Mouse (Mus musculus) MEL (cell line): ENCODE results near the gene Tcf19. TPM values are rescaled to one million over a fixed set of nuclear protein-coding genes. Genes with fewer than 3 reads are reported as not detected.
"Not testable (repeated sequence)": the region's sequence is repeated elsewhere in the genome, so short reads cannot be mapped to it uniquely, and the experiment has no call there.

ENCODE experiments used
- DNase-seq: peaks from one replicate; pipeline ENCODE4 v3.0.0; 2011; ENCODE audit warnings: low read depth, low spot score
- H3K27ac ChIP-seq: 2 replicates; pipeline ENCODE4 v1.5.1; 2012; ENCODE audit warnings: low read depth, mild to moderate bottlenecking, control low read depth, low read length, moderate library complexity; ENCODE audit not compliant: control insufficient read depth
- H3K27me3 ChIP-seq, 2 experiments: fragments of 150-350 bp in 1 of 2; sonication (generic) in 1 of 2; 2 replicates each; pipeline ENCODE4 v1.6.1; 2012; ENCODE audit warnings: low read length in 2 of 2, mild to moderate bottlenecking in 2 of 2, improper control_type of control experiment in 1 of 2, moderate library complexity in 1 of 2; ENCODE audit not compliant: insufficient read depth in 2 of 2, control insufficient read depth in 1 of 2
- H3K36me3 ChIP-seq, 2 experiments: 2 replicates each; pipeline ENCODE4 v1.6.1; 2012 to 2014; ENCODE audit warnings: low read length in 2 of 2, improper control_type of control experiment in 1 of 2, inconsistent platforms in 1 of 2, mild to moderate bottlenecking in 1 of 2; ENCODE audit not compliant: insufficient read depth in 2 of 2, control insufficient read depth in 1 of 2
- H3K4me1 ChIP-seq, 2 experiments: fragments of 150-350 bp in 1 of 2; sonication (generic) in 1 of 2; 2 replicates each; pipeline ENCODE4 v1.6.1; 2012; ENCODE audit warnings: low read length in 2 of 2, improper control_type of control experiment in 1 of 2, mild to moderate bottlenecking in 1 of 2; ENCODE audit not compliant: insufficient read depth in 2 of 2, control insufficient read depth in 1 of 2
- H3K4me3 ChIP-seq, 2 experiments: fragments of 150-350 bp in 1 of 2; sonication (generic) in 1 of 2; 2 replicates each; pipeline ENCODE4 v1.5.1; 2012; ENCODE audit warnings: low read depth in 2 of 2, low read length in 2 of 2, mild to moderate bottlenecking in 2 of 2, moderate library complexity in 2 of 2, control low read depth in 1 of 2, improper control_type of control experiment in 1 of 2; ENCODE audit not compliant: control insufficient read depth in 1 of 2, insufficient read depth in 1 of 2
- H3K79me2 ChIP-seq: 2 replicates; pipeline ENCODE4 v1.6.1; 2012; ENCODE audit warnings: mild to moderate bottlenecking, low read length, moderate library complexity; ENCODE audit not compliant: control insufficient read depth, poor library complexity, insufficient read depth
- H3K9ac ChIP-seq: 2 replicates; pipeline ENCODE4 v1.6.1; 2012; ENCODE audit warnings: low read depth, mild to moderate bottlenecking, control low read depth, low read length, moderate library complexity; ENCODE audit not compliant: control insufficient read depth, poor library complexity, severe bottlenecking
- H3K9me3 ChIP-seq: fragments of 150-350 bp; sonication (generic); replicated peaks from 2 replicates; pipeline ENCODE4 v1.6.1; 2012; ENCODE audit warnings: mild to moderate bottlenecking, low read length, improper control_type of control experiment, moderate library complexity; ENCODE audit not compliant: insufficient read depth
- CTCF ChIP-seq, 3 experiments: IDR thresholded peaks in 2 of 3; conservative IDR thresholded peaks in 1 of 3; 2 replicates each; pipeline ENCODE4 v1.5.1; 2011 to 2012; ENCODE audit warnings: low read length in 3 of 3, low read depth in 2 of 3, mild to moderate bottlenecking in 2 of 3, improper control_type of control experiment in 1 of 3, inconsistent platforms in 1 of 3, mixed read lengths in 1 of 3, moderate library complexity in 1 of 3; ENCODE audit not compliant: control insufficient read depth in 1 of 3, insufficient read depth in 1 of 3, poor library complexity in 1 of 3, severe bottlenecking in 1 of 3
- RAD21 ChIP-seq: IDR thresholded peaks from 2 replicates; pipeline ENCODE4 v1.6.1; 2011; ENCODE audit warnings: mild to moderate bottlenecking, low read depth, low read length, improper control_type of control experiment
- polyA plus RNA-seq, 2 experiments: library from polyadenylated mRNA; stranded (reverse) in 1 of 2; unstranded in 1 of 2; fragments of >175 nt in 1 of 2; fragments of >200 nt in 1 of 2; gene quantifications; 2 replicates each; pipeline versions ENCODE4 v1.2.1 to v1.2.4; 2012; ENCODE audit warnings: low replicate concordance in 2 of 2, low read depth in 1 of 2; ENCODE audit not compliant: insufficient read length in 2 of 2, insufficient read depth in 1 of 2, missing spikeins in 1 of 2
- total RNA-seq: library from RNA; depleted of rRNA; stranded (reverse); fragments of 300-350 nt; gene quantifications from 2 replicates; pipeline ENCODE4 v1.2.3, GENCODE M21; 2012; rRNA removed

The Tcf19 gene
- total and polyA plus RNA-seq, 3 experiments, result 16.6 to 25.7 TPM; not detected in 1

DNA sequence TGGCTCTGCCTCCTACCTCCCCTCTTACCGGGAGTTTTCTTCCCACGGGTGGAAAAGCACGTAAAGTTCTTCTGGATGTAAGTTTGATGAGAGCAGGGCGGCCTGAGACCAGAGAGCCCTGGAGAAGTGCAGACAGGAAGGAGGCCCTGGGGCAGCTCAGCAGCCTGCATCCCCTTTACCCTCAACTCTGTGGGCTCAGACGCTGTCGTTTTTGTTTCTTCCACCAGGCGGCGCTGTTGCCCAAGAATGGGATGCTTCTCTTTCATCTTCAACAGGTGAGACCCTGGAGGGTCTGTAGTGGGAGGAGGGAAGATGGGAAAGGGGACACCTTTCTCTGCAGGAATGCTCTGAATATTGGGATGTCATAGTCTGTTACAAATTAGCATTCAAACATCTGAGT is 51.0 kb downstream of the Tcf19 start:
- TF ChIP-seq RAD21, result peak; percentile 6
- peak in 2 of 3 experiments; percentile 36 to 54; a peak in 4 of 6 replicates for TF ChIP-seq CTCF (IDR thresholded peaks at IDR 0.05 in 2 of 3, conservative IDR thresholded peaks at IDR 0.05 in 1 of 3; ENCODE audit: control insufficient read depth in 1 of 3, insufficient read depth in 1 of 3, low read depth in 2 of 3, low read length in 3 of 3, poor library complexity in 1 of 3, severe bottlenecking in 1 of 3)
- H3K79me2 ChIP-seq, result not testable (repeated sequence)

More for the DNA sequence above, 51.0 kb downstream of the Tcf19 start:
- H3K27me3 ChIP-seq, H3K9me3 ChIP-seq, H3K4me3 ChIP-seq, DNase-seq, H3K9ac ChIP-seq, H3K4me1 ChIP-seq, H3K27ac ChIP-seq, H3K36me3 ChIP-seq: not testable (repeated sequence)

Other genes starting within 250 kb of the Tcf19 start
- 1.7 TPM in 2 replicates for gene H2-Q1, start 196.4 kb downstream of the Tcf19 start, total RNA-seq
- under 1 TPM in 1 of 2 experiments, not detected in 1; 0.52 TPM for gene H2-Q1, start 196.4 kb downstream of the Tcf19 start, polyA plus RNA-seq
- gene H2-Q2, start 174.6 kb downstream of the Tcf19 start, total RNA-seq, result 0.19 and 0.23 TPM in 2 replicates
- gene H2-Q2, start 174.6 kb downstream of the Tcf19 start, polyA plus RNA-seq, result 1 to 10 TPM in 1 of 2 experiments, not detected in 1; 4.1 TPM
- gene H2-Q4, start 137.2 kb downstream of the Tcf19 start, total RNA-seq, result 8.9 and 9.1 TPM in 2 replicates
- gene H2-Q4, start 137.2 kb downstream of the Tcf19 start, polyA plus RNA-seq, result 10 to 100 TPM in 1 of 2 experiments, not detected in 1; 25.5 TPM
- gene H2-Q6, start 92.0 kb downstream of the Tcf19 start, total RNA-seq, result 1.4 and 1.8 TPM in 2 replicates
- 10 to 100 TPM in 1 of 2 experiments, not detected in 1; 11.7 TPM for gene H2-Q6, start 92.0 kb downstream of the Tcf19 start, polyA plus RNA-seq
- 0.23 TPM in 1 of 2 replicates, not detected in the other for gene H2-Q7, start 77.7 kb downstream of the Tcf19 start, total RNA-seq
- gene H2-Q7, start 77.7 kb downstream of the Tcf19 start, polyA plus RNA-seq, result 1 to 10 TPM in 1 of 2 experiments, not detected in 1; 4.0 TPM
- gene H2-Q10, start 46.7 kb downstream of the Tcf19 start, total RNA-seq, result 0.13 and 0.15 TPM in 2 replicates
- 1 to 10 TPM in 1 of 2 experiments, not detected in 1; 8.9 TPM for gene H2-Q10, start 46.7 kb downstream of the Tcf19 start, polyA plus RNA-seq
- gene Pou5f1, start 10.8 kb downstream of the Tcf19 start, total RNA-seq, result not detected in 2 replicates
- gene Pou5f1, start 10.8 kb downstream of the Tcf19 start, polyA plus RNA-seq, result not detected
- gene Cchcr1, start 276 bp upstream of the Tcf19 start, total RNA-seq, result 11.6 and 14.3 TPM in 2 replicates
- 10 to 100 TPM in 1 of 2 experiments, not detected in 1; 21.7 TPM for gene Cchcr1, start 276 bp upstream of the Tcf19 start, polyA plus RNA-seq
- gene Psors1c2, start 16.4 kb upstream of the Tcf19 start, total RNA-seq, result 0.20 and 0.27 TPM in 2 replicates
- 1 to 10 TPM in 1 of 2 experiments, not detected in 1; 1.3 TPM for gene Psors1c2, start 16.4 kb upstream of the Tcf19 start, polyA plus RNA-seq
- 0.08 and 0.23 TPM in 2 replicates for gene Cdsn, start 35.3 kb upstream of the Tcf19 start, total RNA-seq
- under 1 TPM in 1 of 2 experiments, not detected in 1; 0.79 TPM for gene Cdsn, start 35.3 kb upstream of the Tcf19 start, polyA plus RNA-seq
- gene 2300002M23Rik, start 50.6 kb upstream of the Tcf19 start, total RNA-seq, result not detected in 2 replicates
- gene 2300002M23Rik, start 50.6 kb upstream of the Tcf19 start, polyA plus RNA-seq, result not detected
- gene Sfta2, start 84.7 kb upstream of the Tcf19 start, total RNA-seq, result not detected in 2 replicates
- gene Sfta2, start 84.7 kb upstream of the Tcf19 start, polyA plus RNA-seq, result not detected
- not detected in 2 replicates for gene Gm9573, start 109.8 kb upstream of the Tcf19 start, total RNA-seq
- not detected for gene Gm9573, start 109.8 kb upstream of the Tcf19 start, polyA plus RNA-seq
- 0.04 and 0.13 TPM in 2 replicates for gene Mucl3, start 126.9 kb upstream of the Tcf19 start, total RNA-seq
- under 1 TPM in 1 of 2 experiments, not detected in 1; 0.11 TPM for gene Mucl3, start 126.9 kb upstream of the Tcf19 start, polyA plus RNA-seq
- gene Vars2, start 150.8 kb upstream of the Tcf19 start, total RNA-seq, result 21.8 and 24.0 TPM in 2 replicates
- 10 to 100 TPM in 1 of 2 experiments, not detected in 1; 34.0 TPM for gene Vars2, start 150.8 kb upstream of the Tcf19 start, polyA plus RNA-seq
- 68.1 and 76.3 TPM in 2 replicates for gene Gtf2h4, start 156.9 kb upstream of the Tcf19 start, total RNA-seq
- gene Gtf2h4, start 156.9 kb upstream of the Tcf19 start, polyA plus RNA-seq, result 10 to 100 TPM in 1 of 2 experiments, not detected in 1; 97.6 TPM
- gene Ddr1, start 187.8 kb upstream of the Tcf19 start, total RNA-seq, result 2.6 TPM in 2 replicates
- gene Ddr1, start 187.8 kb upstream of the Tcf19 start, polyA plus RNA-seq, result 1 to 10 TPM in 1 of 2 experiments, not detected in 1; 7.9 TPM